Mouse (Mus musculus): ENCODE measurements around the gene Mapk6. TPM values are rescaled to one million over a fixed set of nuclear protein-coding genes. Genes with fewer than 3 reads are reported as not detected.
"Not testable (repeated sequence)": the region's sequence is repeated elsewhere in the genome, so short reads cannot be mapped to it uniquely, and the experiment has no call there.

The Mapk6 gene
- polyA plus RNA-seq, 1 experiment from 2014 or later: 36.4 TPM

GRCm38 (mm10) chr9:75375606-75376005 lies 34.2 kb downstream of the Mapk6 start:
- no peaks in the 10 kb centered on the region for H3K9me3 ChIP-seq (replicated peaks)
- 92% methylated on average over 9 of the region's 9 CpGs for WGBS
- no peaks in the 10 kb centered on the region for H3K36me3 ChIP-seq
- no peak for ATAC-seq (replicated peaks; ENCODE audit: insufficient number of reproducible peaks, insufficient read depth, low FRiP score, low read depth)
- no peak overlapping the region for H3K4me2 ChIP-seq
- no peak overlapping the region for H3K9ac ChIP-seq
- no peak overlapping the region for H3K27ac ChIP-seq
- no peak overlapping the region for H3K4me3 ChIP-seq
- no peaks in the 10 kb centered on the region for H3K27me3 ChIP-seq
- no peaks in the 10 kb centered on the region for H3K4me1 ChIP-seq (replicated peaks)

- WGBS: 53% methylated on average over 3 of the region's 3 CpGs
- Histone ChIP-seq H3K27ac (no peak overlapping the region), H3K36me3 (no peaks in the 10 kb centered on the region)
These were observed 41.0 kb downstream of the Mapk6 start for GRCm38 (mm10) chr9:75368779-75369178.

GRCm38 (mm10) chr9:75366191-75366590 lies 43.6 kb downstream of the Mapk6 start:
- Histone ChIP-seq H3K4me1 (replicated peaks) (peaks cover 6% of the 10 kb centered on the region), H3K4me3 (no peak overlapping the region), H3K9me3 (replicated peaks) (no peaks in the 10 kb centered on the region), H3K9ac (no peak overlapping the region), H3K36me3 (no peaks in the 10 kb centered on the region), H3K27ac (no peak overlapping the region), H3K27me3 (no peaks in the 10 kb centered on the region), H3K4me2 (no peak overlapping the region)
- ATAC-seq (replicated peaks; ENCODE audit: insufficient number of reproducible peaks, insufficient read depth, low FRiP score, low read depth): no peak
- 73% methylated on average over 5 of the region's 5 CpGs for WGBS

More at GRCm38 (mm10) chr9:75368779-75369178, 41.0 kb downstream of the Mapk6 start:
- Histone ChIP-seq H3K9ac (no peak overlapping the region), H3K27me3 (no peaks in the 10 kb centered on the region), H3K4me2 (no peak overlapping the region), H3K4me3 (no peak overlapping the region), H3K9me3 (replicated peaks) (no peaks in the 10 kb centered on the region), H3K4me1 (replicated peaks) (no peaks in the 10 kb centered on the region)
- ATAC-seq (replicated peaks; ENCODE audit: insufficient number of reproducible peaks, insufficient read depth, low FRiP score, low read depth): no peak

GRCm38 (mm10) chr9:75365195-75365594 lies 44.6 kb downstream of the Mapk6 start:
- Histone ChIP-seq H3K4me2 (no peak overlapping the region), H3K4me3 (no peak overlapping the region), H3K9me3 (replicated peaks) (no peaks in the 10 kb centered on the region), H3K4me1 (replicated peaks) (peaks cover 6% of the 10 kb centered on the region), H3K27ac (no peak overlapping the region), H3K36me3 (no peaks in the 10 kb centered on the region), H3K27me3 (no peaks in the 10 kb centered on the region), H3K9ac (no peak overlapping the region)
- ATAC-seq (replicated peaks; ENCODE audit: insufficient number of reproducible peaks, insufficient read depth, low FRiP score, low read depth): no peak
- WGBS: 80% methylated on average over 4 of the region's 4 CpGs

GRCm38 (mm10) chr9:75363702-75364101 lies 46.1 kb downstream of the Mapk6 start:
- WGBS: 62% methylated on average over 7 of the region's 7 CpGs
- not testable (repeated sequence) for H3K27ac ChIP-seq; H3K27me3 ChIP-seq; H3K4me2 ChIP-seq; ATAC-seq (replicated peaks; ENCODE audit: insufficient number of reproducible peaks, insufficient read depth, low FRiP score, low read depth); H3K9me3 ChIP-seq (replicated peaks); H3K4me3 ChIP-seq; H3K4me1 ChIP-seq (replicated peaks); H3K9ac ChIP-seq; H3K36me3 ChIP-seq

- Histone ChIP-seq H3K4me2 (no peak overlapping the region), H3K36me3 (no peaks in the 10 kb centered on the region), H3K4me1 (replicated peaks) (peaks cover 6% of the 10 kb centered on the region), H3K27me3 (no peaks in the 10 kb centered on the region), H3K9me3 (replicated peaks) (no peaks in the 10 kb centered on the region), H3K27ac (no peak overlapping the region), H3K4me3 (no peak overlapping the region), H3K9ac (no peak overlapping the region)
- no peak for ATAC-seq (replicated peaks; ENCODE audit: insufficient number of reproducible peaks, insufficient read depth, low FRiP score, low read depth)
- WGBS: 41% methylated on average over 5 of the region's 5 CpGs
These were observed 46.8 kb downstream of the Mapk6 start for GRCm38 (mm10) chr9:75363001-75363400.

GRCm38 (mm10) chr9:75362201-75362600 lies 47.6 kb downstream of the Mapk6 start:
- Histone ChIP-seq H3K27ac (no peak overlapping the region), H3K4me2 (no peak overlapping the region), H3K36me3 (no peaks in the 10 kb centered on the region), H3K9me3 (replicated peaks) (no peaks in the 10 kb centered on the region), H3K4me1 (replicated peaks) (peaks cover 6% of the 10 kb centered on the region), H3K27me3 (no peaks in the 10 kb centered on the region), H3K9ac (no peak overlapping the region), H3K4me3 (no peak overlapping the region)
- WGBS: 76% methylated on average over 4 of the region's 4 CpGs
- ATAC-seq (replicated peaks; ENCODE audit: insufficient number of reproducible peaks, insufficient read depth, low FRiP score, low read depth): no peak

GRCm38 (mm10) chr9:75361699-75362098 lies 48.1 kb downstream of the Mapk6 start:
- no peak overlapping the region for H3K9ac ChIP-seq
- H3K27ac ChIP-seq: no peak overlapping the region
- no peak overlapping the region for H3K4me2 ChIP-seq
- H3K4me3 ChIP-seq: no peak overlapping the region
- no peaks in the 10 kb centered on the region for H3K27me3 ChIP-seq
- 34% methylated on average over 5 of the region's 5 CpGs for WGBS
- peak; percentile 37; the same call in 1 of the 2 replicates for ATAC-seq (replicated peaks; ENCODE audit: insufficient number of reproducible peaks, insufficient read depth, low FRiP score, low read depth)
- no peaks in the 10 kb centered on the region for H3K36me3 ChIP-seq
- peaks cover 6% of the 10 kb centered on the region for H3K4me1 ChIP-seq (replicated peaks)
- no peaks in the 10 kb centered on the region for H3K9me3 ChIP-seq (replicated peaks)

GRCm38 (mm10) chr9:75357087-75357654 lies 52.6 kb downstream of the Mapk6 start:
- Histone ChIP-seq H3K9ac (no peak overlapping the region), H3K9me3 (replicated peaks) (no peaks in the 10 kb centered on the region), H3K27me3 (no peaks in the 10 kb centered on the region), H3K36me3 (no peaks in the 10 kb centered on the region), H3K27ac (no peak overlapping the region), H3K4me3 (no peak overlapping the region), H3K4me2 (no peak overlapping the region), H3K4me1 (replicated peaks) (no peaks in the 10 kb centered on the region)
- ATAC-seq (replicated peaks; ENCODE audit: insufficient number of reproducible peaks, insufficient read depth, low FRiP score, low read depth): no peak
- WGBS: 64% methylated on average over 9 of the region's 9 CpGs

GRCm38 (mm10) chr9:75355783-75356182 lies 54.0 kb downstream of the Mapk6 start:
- Histone ChIP-seq H3K27me3 (no peaks in the 10 kb centered on the region), H3K9me3 (replicated peaks) (no peaks in the 10 kb centered on the region)
- 77% methylated on average over 4 of the region's 4 CpGs for WGBS

GRCm38 (mm10) chr9:75353094-75353493 lies 56.7 kb downstream of the Mapk6 start:
- Histone ChIP-seq H3K36me3 (no peaks in the 10 kb centered on the region), H3K27me3 (no peaks in the 10 kb centered on the region), H3K9ac (no peak overlapping the region), H3K27ac (no peak overlapping the region), H3K4me3 (no peak overlapping the region), H3K4me1 (replicated peaks) (peaks cover 8% of the 10 kb centered on the region; the same call in 1 of the 2 replicates), H3K4me2 (no peak overlapping the region), H3K9me3 (replicated peaks) (no peaks in the 10 kb centered on the region)
- ATAC-seq (replicated peaks; ENCODE audit: insufficient number of reproducible peaks, insufficient read depth, low FRiP score, low read depth): no peak
- WGBS: 69% methylated on average over 8 of the region's 8 CpGs

More at GRCm38 (mm10) chr9:75355783-75356182, 54.0 kb downstream of the Mapk6 start:
- Histone ChIP-seq H3K4me3 (no peak overlapping the region), H3K4me1 (replicated peaks) (no peaks in the 10 kb centered on the region), H3K27ac (no peak overlapping the region), H3K9ac (no peak overlapping the region), H3K4me2 (no peak overlapping the region), H3K36me3 (no peaks in the 10 kb centered on the region)
- ATAC-seq (replicated peaks; ENCODE audit: insufficient number of reproducible peaks, insufficient read depth, low FRiP score, low read depth): no peak

GRCm38 (mm10) chr9:75348641-75349040 lies 61.2 kb downstream of the Mapk6 start:
- Histone ChIP-seq H3K27ac (no peak overlapping the region), H3K9ac (no peak overlapping the region), H3K4me2 (no peak overlapping the region), H3K27me3 (no peaks in the 10 kb centered on the region), H3K9me3 (replicated peaks) (no peaks in the 10 kb centered on the region), H3K36me3 (peaks cover 16% of the 10 kb centered on the region; the same call in 1 of the 2 replicates), H3K4me1 (replicated peaks) (peaks cover 8% of the 10 kb centered on the region; the same call in 1 of the 2 replicates), H3K4me3 (no peak overlapping the region)
- 83% methylated on average over 3 of the region's 3 CpGs for WGBS
- ATAC-seq (replicated peaks; ENCODE audit: insufficient number of reproducible peaks, insufficient read depth, low FRiP score, low read depth): no peak

All from heart, embryonic 15.5 days (tissue).